Mouse (Mus musculus) forebrain, postnatal 0 days (tissue): Measurements from ENCODE around the gene Dnajc6. TPM values are rescaled to one million over a fixed set of nuclear protein-coding genes. Genes with fewer than 3 reads are reported as not detected.

Experiments
- ATAC-seq: fragments of 200-750 bp; cut with Nextera tagmentation; 2 replicates; pipeline ENCODE4 v1.8.0; 2017; ENCODE audit warnings: mild to moderate bottlenecking, moderate library complexity
- DNase-seq: peaks from one replicate; pipeline ENCODE4 v3.0.0-alpha.2; 2015
- H3K27ac ChIP-seq: fragments of 300-500 bp; sonication (generic); 2 replicates; pipeline ENCODE4 v1.5.1; 2014; ENCODE audit warnings: low read depth, mild to moderate bottlenecking, antibody characterized with exemption, low read length, moderate library complexity, mixed read lengths
- H3K27me3 ChIP-seq: fragments of 300-500 bp; sonication (generic); 2 replicates; pipeline ENCODE4 v1.6.1; 2014; ENCODE audit warnings: mild to moderate bottlenecking, low read length, mixed read lengths; ENCODE audit not compliant: insufficient read depth
- H3K36me3 ChIP-seq: fragments of 300-500 bp; sonication (generic); 2 replicates; pipeline ENCODE4 v1.6.1; 2014; ENCODE audit warnings: mild to moderate bottlenecking, moderate library complexity; ENCODE audit not compliant: insufficient read depth
- H3K4me1 ChIP-seq: fragments of 300-500 bp; sonication (generic); 2 replicates; pipeline ENCODE4 v1.6.1; 2014; ENCODE audit warnings: antibody characterized with exemption; ENCODE audit not compliant: insufficient read depth
- H3K4me2 ChIP-seq: fragments of 300-500 bp; sonication (generic); 2 replicates; pipeline ENCODE4 v1.6.1; 2014; ENCODE audit warnings: low read depth, mild to moderate bottlenecking, moderate library complexity
- H3K4me3 ChIP-seq: fragments of 300-500 bp; sonication (generic); 2 replicates; pipeline ENCODE4 v1.5.1; 2014; ENCODE audit warnings: low read depth, low read length, mixed read lengths
- H3K9ac ChIP-seq: fragments of 300-500 bp; sonication (generic); 2 replicates; pipeline ENCODE4 v1.6.1; 2014; ENCODE audit warnings: mild to moderate bottlenecking
- H3K9me3 ChIP-seq: fragments of 300-500 bp; sonication (generic); 2 replicates; pipeline ENCODE4 v1.6.1; 2016; ENCODE audit warnings: low read length
- CTCF ChIP-seq: sonication (generic); IDR thresholded peaks from 2 replicates; pipeline ENCODE4 v1.5.1; 2016; ENCODE audit warnings: antibody characterized with exemption, control low read depth, low read depth
- WGBS: fragments of 180-500 bp; shearing (Covaris S2); extraction: QIAGEN DNeasy Blood & Tissue Kit; methylation state at CpG from one replicate; pipeline ENCODE4 v1.1.7; 2014; 5-methylcytosine and 5-hydroxymethylcytosine counted together
- polyA plus RNA-seq: library from polyadenylated mRNA; unstranded; fragments of >200 nt; fragmentation: Nextera tagmentation; extraction: Ambion mirVana; gene quantifications from 2 replicates; pipeline ENCODE4 v1.2.1, GENCODE M21; 2015
- total RNA-seq: library from RNA; depleted of rRNA; stranded (reverse); fragments of >200 nt; gene quantifications from 2 replicates; pipeline ENCODE4 v1.2.3, GENCODE M21; 2014; rRNA removed

Gene Dnajc6
- total and polyA plus RNA-seq, 2 experiments from 2014 or later: 46.0 to 153 TPM

- H3K27ac ChIP-seq: no peak overlapping the region
- H3K4me2 ChIP-seq: no peak overlapping the region
- H3K9me3 ChIP-seq: no peaks in the 10 kb centered on the region
- no peak for TF ChIP-seq CTCF
- H3K4me3 ChIP-seq: no peak overlapping the region
- ATAC-seq (no peak), DNase-seq (no peak)
- 89% methylated on average over 4 of the region's 4 CpGs for WGBS
- no peaks in the 10 kb centered on the region for H3K36me3 ChIP-seq
- H3K27me3 ChIP-seq: no peaks in the 10 kb centered on the region
- no peaks in the 10 kb centered on the region for H3K4me1 ChIP-seq
- H3K9ac ChIP-seq: no peak overlapping the region
Observed at GRCm38 (mm10) chr4:101682620-101683019, 186.2 kb downstream of the Dnajc6 start.

GRCm38 (mm10) chr4:101683086-101683485 lies 186.6 kb downstream of the Dnajc6 start:
- WGBS: 89% methylated on average over 3 of the region's 3 CpGs
- Histone ChIP-seq H3K4me2 (no peak overlapping the region), H3K27me3 (no peaks in the 10 kb centered on the region), H3K4me3 (no peak overlapping the region), H3K4me1 (no peaks in the 10 kb centered on the region), H3K27ac (no peak overlapping the region), H3K9ac (no peak overlapping the region), H3K9me3 (no peaks in the 10 kb centered on the region), H3K36me3 (no peaks in the 10 kb centered on the region)
- ATAC-seq (no peak), DNase-seq (no peak)
- no peak for TF ChIP-seq CTCF

- no peaks in the 10 kb centered on the region for H3K9me3 ChIP-seq
- TF ChIP-seq CTCF: no peak
- H3K9ac ChIP-seq: no peak overlapping the region
- H3K27me3 ChIP-seq: no peaks in the 10 kb centered on the region
- H3K36me3 ChIP-seq: no peaks in the 10 kb centered on the region
- H3K4me3 ChIP-seq: no peak overlapping the region
- H3K27ac ChIP-seq: no peak overlapping the region
- H3K4me1 ChIP-seq: no peaks in the 10 kb centered on the region
- no peak overlapping the region for H3K4me2 ChIP-seq
- 93% methylated on average over 3 of the region's 3 CpGs for WGBS
- ATAC-seq (no peak), DNase-seq (no peak)
Observed at GRCm38 (mm10) chr4:101684821-101685220, 188.4 kb downstream of the Dnajc6 start.

- ATAC-seq: no peak
Observed at GRCm38 (mm10) chr4:101686227-101686810, 189.9 kb downstream of the Dnajc6 start.

GRCm38 (mm10) chr4:101689241-101689640 lies 192.8 kb downstream of the Dnajc6 start:
- DNase-seq (no peak), ATAC-seq (no peak)
- Histone ChIP-seq H3K27me3 (no peaks in the 10 kb centered on the region), H3K4me1 (no peaks in the 10 kb centered on the region), H3K4me2 (no peak overlapping the region), H3K36me3 (no peaks in the 10 kb centered on the region), H3K9ac (no peak overlapping the region), H3K27ac (no peak overlapping the region), H3K9me3 (no peaks in the 10 kb centered on the region), H3K4me3 (no peak overlapping the region)
- TF ChIP-seq CTCF: no peak
- 89% methylated on average over 4 of the region's 4 CpGs for WGBS

More at GRCm38 (mm10) chr4:101686227-101686810, 189.9 kb downstream of the Dnajc6 start:
- no peaks in the 10 kb centered on the region for H3K36me3 ChIP-seq
- H3K4me2 ChIP-seq: no peak overlapping the region
- TF ChIP-seq CTCF: no peak
- H3K27ac ChIP-seq: no peak overlapping the region
- H3K9ac ChIP-seq: no peak overlapping the region
- 86% methylated on average over 13 of the region's 13 CpGs for WGBS
- H3K27me3 ChIP-seq: no peaks in the 10 kb centered on the region
- H3K4me3 ChIP-seq: no peak overlapping the region
- H3K4me1 ChIP-seq: no peaks in the 10 kb centered on the region
- H3K9me3 ChIP-seq: no peaks in the 10 kb centered on the region
- no peak for DNase-seq

- DNase-seq (no peak), ATAC-seq (no peak)
- WGBS: 75% methylated on average over 5 of the region's 5 CpGs
- H3K36me3 ChIP-seq: no peaks in the 10 kb centered on the region
- no peak overlapping the region for H3K4me3 ChIP-seq
- H3K9me3 ChIP-seq: no peaks in the 10 kb centered on the region
- no peak for TF ChIP-seq CTCF
- H3K4me1 ChIP-seq: no peaks in the 10 kb centered on the region
- no peak overlapping the region for H3K27ac ChIP-seq
- no peak overlapping the region for H3K4me2 ChIP-seq
- H3K9ac ChIP-seq: no peak overlapping the region
- no peaks in the 10 kb centered on the region for H3K27me3 ChIP-seq
Observed at GRCm38 (mm10) chr4:101689645-101690044, 193.2 kb downstream of the Dnajc6 start.

Other genes starting within 250 kb of the Dnajc6 start
- gene Jak1, start 231.4 kb upstream of the Dnajc6 start, total RNA-seq: 63.1 and 71.1 TPM in 2 replicates
- 57.2 and 68.7 TPM in 2 replicates for gene Jak1, start 231.4 kb upstream of the Dnajc6 start, polyA plus RNA-seq
- gene Ak4, start 77.4 kb upstream of the Dnajc6 start, total RNA-seq: 8.4 and 10.2 TPM in 2 replicates
- gene Ak4, start 77.4 kb upstream of the Dnajc6 start, polyA plus RNA-seq: 4.3 and 6.0 TPM in 2 replicates
- gene Leprot, start 151.1 kb downstream of the Dnajc6 start, total RNA-seq: 74.8 and 78.8 TPM in 2 replicates
- 89.0 and 98.3 TPM in 2 replicates for gene Leprot, start 151.1 kb downstream of the Dnajc6 start, polyA plus RNA-seq
- gene Lepr, start 220.8 kb downstream of the Dnajc6 start, total RNA-seq: 5.2 and 6.9 TPM in 2 replicates
- gene Lepr, start 220.8 kb downstream of the Dnajc6 start, polyA plus RNA-seq: 2.8 and 3.8 TPM in 2 replicates